Mouse (Mus musculus) heart, embryonic 10.5 days (tissue): ENCODE measurements at regions not wholly inside any gene's neighbourhood (a gene's known extent, or its start where the extent isn't known, plus 50 kb on each side); places are given as distances from the start of the nearest gene placed in this dataset.
A peak's percentile ranks its signal among the peaks of the same experiment; 100 is the strongest.

ENCODE experiments used
- DNase-seq: peaks from one replicate; pipeline ENCODE4 v3.0.0-alpha.2; 2017; ENCODE audit warnings: low spot score
- H3K27ac ChIP-seq: fragments of 300-500 bp; sonication (generic); 2 replicates; pipeline ENCODE4 v1.5.1; 2016; ENCODE audit warnings: mild to moderate bottlenecking
- H3K27me3 ChIP-seq: fragments of 300-500 bp; sonication (generic); 2 replicates; pipeline ENCODE4 v1.6.1; 2016; ENCODE audit warnings: mild to moderate bottlenecking; ENCODE audit not compliant: poor library complexity, insufficient read depth, severe bottlenecking
- H3K36me3 ChIP-seq: fragments of 300-500 bp; sonication (generic); 2 replicates; pipeline ENCODE4 v1.6.1; 2016; ENCODE audit warnings: mild to moderate bottlenecking, moderate library complexity
- H3K4me1 ChIP-seq: fragments of 300-500 bp; sonication (generic); 2 replicates; pipeline ENCODE4 v1.6.1; 2016; ENCODE audit warnings: mild to moderate bottlenecking
- H3K4me3 ChIP-seq: fragments of 300-500 bp; sonication (generic); 2 replicates; pipeline ENCODE4 v1.5.1; 2016; ENCODE audit warnings: mild to moderate bottlenecking, moderate library complexity
- H3K9me3 ChIP-seq: fragments of 300-500 bp; sonication (generic); 2 replicates; pipeline ENCODE4 v1.6.1; 2016; ENCODE audit warnings: mild to moderate bottlenecking, moderate library complexity
- WGBS: fragments of 180-500 bp; shearing (Covaris S2); methylation state at CpG from one replicate; pipeline ENCODE4 v1.1.7; 2016; 5-methylcytosine and 5-hydroxymethylcytosine counted together

- no peaks in the 10 kb centered on the region for H3K4me1 ChIP-seq
- 69% methylated on average over 3 of the region's 3 CpGs for WGBS
- no peak for DNase-seq
- H3K4me3 ChIP-seq: no peak overlapping the region
- no peaks in the 10 kb centered on the region for H3K9me3 ChIP-seq
- H3K27ac ChIP-seq: no peak overlapping the region
- no peaks in the 10 kb centered on the region for H3K36me3 ChIP-seq
- H3K27me3 ChIP-seq: no peaks in the 10 kb centered on the region
Measured at GRCm38 (mm10) chr8:116452806-116453205, 52.0 kb upstream of the Dynlrb2 start.

- Histone ChIP-seq H3K4me3 (no peak overlapping the region), H3K9me3 (no peaks in the 10 kb centered on the region), H3K36me3 (no peaks in the 10 kb centered on the region), H3K27ac (no peak overlapping the region), H3K27me3 (no peaks in the 10 kb centered on the region), H3K4me1 (no peaks in the 10 kb centered on the region)
- DNase-seq: no peak
- WGBS: 72% methylated on average over 3 of the region's 3 CpGs
Measured at GRCm38 (mm10) chr8:116451397-116451796, 53.4 kb upstream of the Dynlrb2 start.

GRCm38 (mm10) chr8:116447452-116447851, 57.3 kb upstream of the Dynlrb2 start:
- Histone ChIP-seq H3K4me3 (no peak overlapping the region), H3K27me3 (peaks cover 2% of the 10 kb centered on the region; the same call in 1 of the 2 replicates), H3K27ac (no peak overlapping the region), H3K9me3 (no peaks in the 10 kb centered on the region), H3K4me1 (no peaks in the 10 kb centered on the region), H3K36me3 (no peaks in the 10 kb centered on the region)
- 72% methylated on average over 2 of the region's 2 CpGs for WGBS
- DNase-seq: no peak

GRCm38 (mm10) chr8:116442827-116443226, 61.9 kb upstream of the Dynlrb2 start:
- no peak overlapping the region for H3K27ac ChIP-seq
- no peak overlapping the region for H3K4me3 ChIP-seq
- peaks cover 26% of the 10 kb centered on the region; the same call in 1 of the 2 replicates for H3K27me3 ChIP-seq
- 33% methylated on average over 2 of the region's 2 CpGs for WGBS
- DNase-seq: no peak
- H3K36me3 ChIP-seq: no peaks in the 10 kb centered on the region
- no peaks in the 10 kb centered on the region for H3K4me1 ChIP-seq
- H3K9me3 ChIP-seq: no peaks in the 10 kb centered on the region

- no peak overlapping the region for H3K27ac ChIP-seq
- no peaks in the 10 kb centered on the region for H3K4me1 ChIP-seq
- DNase-seq: peak; percentile 83
- peaks cover 35% of the 10 kb centered on the region; the same call in 1 of the 2 replicates for H3K27me3 ChIP-seq
- no peaks in the 10 kb centered on the region for H3K36me3 ChIP-seq
- WGBS: 17% methylated on average over 7 of the region's 7 CpGs
- H3K9me3 ChIP-seq: no peaks in the 10 kb centered on the region
- no peak overlapping the region for H3K4me3 ChIP-seq
Measured at GRCm38 (mm10) chr8:116438895-116439294, 65.9 kb upstream of the Dynlrb2 start.

- Histone ChIP-seq H3K4me3 (no peak overlapping the region), H3K9me3 (no peaks in the 10 kb centered on the region), H3K36me3 (no peaks in the 10 kb centered on the region), H3K4me1 (no peaks in the 10 kb centered on the region), H3K27ac (no peak overlapping the region), H3K27me3 (peaks cover 14% of the 10 kb centered on the region; the same call in 1 of the 2 replicates)
- 60% methylated on average over 15 of the region's 15 CpGs for WGBS
- no peak for DNase-seq
Measured at GRCm38 (mm10) chr8:116435268-116435980, 69.3 kb upstream of the Dynlrb2 start.

- DNase-seq: no peak
- no peaks in the 10 kb centered on the region for H3K27me3 ChIP-seq
- H3K9me3 ChIP-seq: no peaks in the 10 kb centered on the region
- H3K4me1 ChIP-seq: 0 out of 2 replicates have a peak, but pooled peaks cover 3% of the 10 kb centered on the region
- WGBS: 60% methylated on average over 5 of the region's 5 CpGs
- H3K4me3 ChIP-seq: no peak overlapping the region
- H3K27ac ChIP-seq: no peak overlapping the region
- no peaks in the 10 kb centered on the region for H3K36me3 ChIP-seq
Measured at GRCm38 (mm10) chr8:116430051-116430450, 74.7 kb upstream of the Dynlrb2 start.

- H3K9me3 ChIP-seq: no peaks in the 10 kb centered on the region
- no peak for DNase-seq
- H3K27me3 ChIP-seq: no peaks in the 10 kb centered on the region
- H3K4me1 ChIP-seq: 0 out of 2 replicates have a peak, but pooled peaks cover 3% of the 10 kb centered on the region
- no peak overlapping the region for H3K27ac ChIP-seq
- no peak overlapping the region for H3K4me3 ChIP-seq
- WGBS: 70% methylated on average over 6 of the region's 6 CpGs
- H3K36me3 ChIP-seq: no peaks in the 10 kb centered on the region
Measured at GRCm38 (mm10) chr8:116429649-116430048, 75.1 kb upstream of the Dynlrb2 start.

- DNase-seq: no peak
Measured at GRCm38 (mm10) chr8:116422826-116423225, 81.9 kb upstream of the Dynlrb2 start.

GRCm38 (mm10) chr8:116412703-116413102, 92.1 kb upstream of the Dynlrb2 start:
- Histone ChIP-seq H3K4me1 (peaks cover 3% of the 10 kb centered on the region; the same call in 1 of the 2 replicates), H3K36me3 (no peaks in the 10 kb centered on the region), H3K4me3 (no peak overlapping the region), H3K9me3 (no peaks in the 10 kb centered on the region), H3K27me3 (no peaks in the 10 kb centered on the region; the same call in 1 of the 2 replicates), H3K27ac (no peak overlapping the region)
- DNase-seq: no peak
- WGBS: 54% methylated on average over 12 of the region's 12 CpGs

More at GRCm38 (mm10) chr8:116422826-116423225, 81.9 kb upstream of the Dynlrb2 start:
- no peaks in the 10 kb centered on the region for H3K36me3 ChIP-seq
- H3K27ac ChIP-seq: no peak overlapping the region
- H3K27me3 ChIP-seq: no peaks in the 10 kb centered on the region
- 31% methylated on average over 6 of the region's 6 CpGs for WGBS
- H3K9me3 ChIP-seq: no peaks in the 10 kb centered on the region
- no peak overlapping the region for H3K4me3 ChIP-seq
- H3K4me1 ChIP-seq: peaks cover 6% of the 10 kb centered on the region; the same call in 1 of the 2 replicates

GRCm38 (mm10) chr8:116410041-116410440, 94.7 kb upstream of the Dynlrb2 start:
- no peak for DNase-seq
- Histone ChIP-seq H3K27me3 (no peaks in the 10 kb centered on the region; the same call in 1 of the 2 replicates), H3K36me3 (no peaks in the 10 kb centered on the region), H3K4me1 (peaks cover 3% of the 10 kb centered on the region; the same call in 1 of the 2 replicates), H3K27ac (no peak overlapping the region), H3K4me3 (no peak overlapping the region), H3K9me3 (no peaks in the 10 kb centered on the region)
- WGBS: 64% methylated on average over 5 of the region's 5 CpGs

- Histone ChIP-seq H3K27ac (no peak overlapping the region), H3K9me3 (no peaks in the 10 kb centered on the region), H3K36me3 (no peaks in the 10 kb centered on the region), H3K4me1 (peaks cover 3% of the 10 kb centered on the region; the same call in 1 of the 2 replicates), H3K27me3 (no peaks in the 10 kb centered on the region; the same call in 1 of the 2 replicates), H3K4me3 (no peak overlapping the region)
- 86% methylated on average over 6 of the region's 6 CpGs for whole genome bisulfite sequencing
- no peak for DNase-seq
Measured at GRCm38 (mm10) chr8:116409011-116409410, 95.8 kb upstream of the Dynlrb2 start.

- DNase-seq: no peak
- no peaks in the 10 kb centered on the region for H3K9me3 ChIP-seq
- no peaks in the 10 kb centered on the region for H3K4me1 ChIP-seq
- no peak overlapping the region for H3K4me3 ChIP-seq
- no peaks in the 10 kb centered on the region for H3K27me3 ChIP-seq
- no peaks in the 10 kb centered on the region for H3K36me3 ChIP-seq
- no peak overlapping the region for H3K27ac ChIP-seq
Measured at GRCm38 (mm10) chr8:116404571-116404970, 100.2 kb upstream of the Dynlrb2 start.
